Mouse (Mus musculus): ENCODE measurements around the gene Gpr84. TPM values are rescaled to one million over a fixed set of nuclear protein-coding genes. Genes with fewer than 3 reads are reported as not detected.
A peak's percentile ranks its signal among the peaks of the same experiment; 100 is the strongest.

Gene Gpr84
- total RNA-seq, 2 experiments from 2014 or later: not detected

Small RNA genes within 50 kb of the gene (microRNA-seq; reads per million reads assigned to microRNA genes)
- gene Mir148b (247 reads per million, percentile 57 among the genes with 10 or more reads in this experiment), gene Mir6963 (not detected)

Other genes with a start within 250 kb of the Gpr84 start
- 10 to 100 TPM; 17.7 to 19.0 TPM for gene Smug1, start 143.5 kb downstream of the Gpr84 start, total RNA-seq (2021)
- gene Cbx5, start 70.8 kb downstream of the Gpr84 start, total RNA-seq (2021): 100 to 1,000 TPM; 111 to 127 TPM
- gene Hnrnpa1, start 70.2 kb downstream of the Gpr84 start, total RNA-seq (2021): 100 to 1,000 TPM; 404 to 457 TPM
- gene Nfe2, start 52.2 kb downstream of the Gpr84 start, total RNA-seq (2021): 1 to 10 TPM; 5.8 to 8.9 TPM
- gene Copz1, start 37.9 kb downstream of the Gpr84 start, total RNA-seq (2021): 100 to 1,000 TPM; 132 to 140 TPM
- gene Zfp385a, start 29.5 kb upstream of the Gpr84 start, total RNA-seq (2021): 10 to 100 TPM; 22.5 to 29.7 TPM
- gene Itga5, start 56.2 kb upstream of the Gpr84 start, total RNA-seq (2021): 10 to 100 TPM; 47.2 to 52.5 TPM
- gene Gtsf1, start 119.9 kb upstream of the Gpr84 start, total RNA-seq (2021): not detected
- not detected for gene Gtsf2, start 137.9 kb upstream of the Gpr84 start, total RNA-seq (2021)
- gene Nckap1l, start 143.2 kb upstream of the Gpr84 start, total RNA-seq (2021): 1 to 10 TPM; 4.6 to 6.1 TPM
- gene Pde1b, start 192.4 kb upstream of the Gpr84 start, total RNA-seq (2021): 1 to 10 TPM; 5.1 to 5.6 TPM
- 10 to 100 TPM; 12.8 to 13.8 TPM for gene Ppp1r1a, start 227.4 kb upstream of the Gpr84 start, total RNA-seq (2021)

Data from adrenal gland, postnatal 4 days (tissue).